Mouse (Mus musculus): ENCODE measurements around the gene Fnbp1l. TPM values are rescaled to one million over a fixed set of nuclear protein-coding genes. Genes with fewer than 3 reads are reported as not detected.

Fnbp1l gene
- total and polyA plus RNA-seq, 3 experiments, result 1.5 to 2.0 (median 2.0) TPM

GRCm38 (mm10) chr3:122647195-122647837, 27.8 kb upstream of the Fnbp1l start:
- TF ChIP-seq TBP (conservative IDR thresholded peaks at IDR 0.05; ENCODE audit: low read depth, low read length) (no peak), PAX5 (IDR thresholded peaks at IDR 0.05; ENCODE audit: low read length) (no peak), SIN3A (IDR thresholded peaks at IDR 0.05; ENCODE audit: low read length) (no peak)
- dilution Hi-C loops (cut with MboI; ENCODE audit: extremely low pct_ligation_motif_present, extremely low pct_unique_long_range_greater_than_20kb, low sequenced_read_pairs) (no loop called here), in situ Hi-C loops (cut with MboI; ENCODE audit: low pct_ligation_motif_present, low pct_unique_long_range_greater_than_20kb, low sequenced_read_pairs) (loop anchor here (25.0 kb wide), 3 partner anchors 265 to 760 kb away; partner anchors contain the start of genes 1810037I17Rik and Gm10959)
- Histone ChIP-seq H3K36me3 (replicated peaks in 1 of 2; ENCODE audit: control insufficient read depth in 1 of 2, insufficient read depth in 1 of 2, low read length in 1 of 2) (no peaks in the 10 kb centered on the region), H3K4me2 (ENCODE audit: insufficient read depth, low read depth, poor library complexity, severe bottlenecking) (no peak overlapping the region), H3K4me1 (ENCODE audit: control insufficient read depth in 1 of 2, insufficient read depth in 2 of 2) (peaks cover 0 to 5% of the 10 kb centered on the region in 2 experiments; a peak in 1 of 4 replicates), H3K4me3 (replicated peaks in 1 of 3; ENCODE audit: low read depth in 2 of 3, low read length in 2 of 3, poor library complexity in 1 of 3) (no peak overlapping the region), H3K27ac (ENCODE audit: insufficient read depth, low read depth) (no peak overlapping the region), H3K9ac (ENCODE audit: insufficient read depth, low read depth) (no peak overlapping the region), H3K9me3 (replicated peaks; ENCODE audit: low read length) (peaks cover 4% of the 10 kb centered on the region), H3K27me3 (replicated peaks) (no peaks in the 10 kb centered on the region), H3K79me2 (replicated peaks; ENCODE audit: control insufficient read depth, extremely low read depth, insufficient read depth, poor library complexity, severe bottlenecking) (no peaks in the 10 kb centered on the region)
- DNase-seq (ENCODE audit: extremely low read depth), result no peak

- no peak overlapping the region for H3K27ac ChIP-seq (ENCODE audit: insufficient read depth, low read depth)
- H3K27me3 ChIP-seq (replicated peaks), result no peaks in the 10 kb centered on the region
- no peaks in the 10 kb centered on the region for H3K36me3 ChIP-seq (replicated peaks in 1 of 2; ENCODE audit: control insufficient read depth in 1 of 2, insufficient read depth in 1 of 2, low read length in 1 of 2)
- no peak overlapping the region for H3K4me2 ChIP-seq (ENCODE audit: insufficient read depth, low read depth, poor library complexity, severe bottlenecking)
- no peak overlapping the region for H3K4me3 ChIP-seq (replicated peaks in 1 of 3; ENCODE audit: low read depth in 2 of 3, low read length in 2 of 3, poor library complexity in 1 of 3)
- H3K4me1 ChIP-seq (ENCODE audit: control insufficient read depth in 1 of 2, insufficient read depth in 2 of 2), result peaks cover 5 to 8% of the 10 kb centered on the region in 2 experiments
- H3K9me3 ChIP-seq (replicated peaks; ENCODE audit: low read length), result peaks cover 5% of the 10 kb centered on the region
- dilution Hi-C loops (cut with MboI; ENCODE audit: extremely low pct_ligation_motif_present, extremely low pct_unique_long_range_greater_than_20kb, low sequenced_read_pairs) (no loop called here), in situ Hi-C loops (cut with MboI; ENCODE audit: low pct_ligation_motif_present, low pct_unique_long_range_greater_than_20kb, low sequenced_read_pairs) (loop anchor here (5.0 to 25.0 kb wide), 4 partner anchors 272 to 753 kb away; partner anchors contain the start of genes 1810037I17Rik and Gm10959)
- H3K79me2 ChIP-seq (replicated peaks; ENCODE audit: control insufficient read depth, extremely low read depth, insufficient read depth, poor library complexity, severe bottlenecking), result no peaks in the 10 kb centered on the region
- no peak overlapping the region for H3K9ac ChIP-seq (ENCODE audit: insufficient read depth, low read depth)
- peak; percentile 31 for DNase-seq (ENCODE audit: extremely low read depth)
- no peak for TF ChIP-seq MAFK (IDR thresholded peaks at IDR 0.05; ENCODE audit: insufficient replicate concordance, low read length)
- no peak for TF ChIP-seq MYC (IDR thresholded peaks at IDR 0.05; ENCODE audit: low read depth, low read length)
- no peak for TF ChIP-seq PAX5 (IDR thresholded peaks at IDR 0.05; ENCODE audit: low read length)
- no peak for TF ChIP-seq KAT2A (IDR thresholded peaks at IDR 0.05; ENCODE audit: insufficient replicate concordance, low read length)
- TF ChIP-seq UBTF (IDR thresholded peaks at IDR 0.05; ENCODE audit: low read depth, low read length), result no peak
- TF ChIP-seq EP300 (IDR thresholded peaks at IDR 0.05; ENCODE audit: low read length), result no peak
- no peak for TF ChIP-seq ZNF384 (IDR thresholded peaks at IDR 0.05; ENCODE audit: low read depth, low read length)
- no peak for TF ChIP-seq NRF1 (IDR thresholded peaks at IDR 0.05; ENCODE audit: low read depth, low read length)
- TF ChIP-seq RCOR1 (conservative IDR thresholded peaks at IDR 0.05; ENCODE audit: low read depth, low read length), result no peak
- TF ChIP-seq POLR2A (IDR thresholded peaks at IDR 0.05; ENCODE audit: low read depth, low read length), result no peak
- no peak for TF ChIP-seq ZMIZ1 (IDR thresholded peaks at IDR 0.05; ENCODE audit: low read depth, low read length)
- no peak for TF ChIP-seq ZKSCAN1 (IDR thresholded peaks at IDR 0.05; ENCODE audit: borderline replicate concordance, low read depth, low read length)
- no peak for TF ChIP-seq TCF12 (IDR thresholded peaks at IDR 0.05; ENCODE audit: low read depth, low read length)
- no peak for TF ChIP-seq CHD1 (IDR thresholded peaks at IDR 0.05; ENCODE audit: low read depth, low read length)
- no peak for TF ChIP-seq ETS1 (conservative IDR thresholded peaks at IDR 0.05; ENCODE audit: low read depth, low read length)
- TF ChIP-seq CHD2 (IDR thresholded peaks at IDR 0.05; ENCODE audit: low read length), result no peak
- no peak for TF ChIP-seq SIN3A (IDR thresholded peaks at IDR 0.05; ENCODE audit: low read length)
- no peak for TF ChIP-seq BHLHE40 (IDR thresholded peaks at IDR 0.05; ENCODE audit: low read depth, low read length)
- TF ChIP-seq MXI1 (IDR thresholded peaks at IDR 0.05; ENCODE audit: low read depth, low read length), result no peak
Observed at GRCm38 (mm10) chr3:122640286-122640685, 20.8 kb upstream of the Fnbp1l start.

Measured in CH12.LX (cell line).